Mouse (Mus musculus) right cerebral cortex, postnatal 4 days (tissue): ENCODE measurements at regions not wholly inside any gene's neighbourhood (a gene's known extent, or its start where the extent isn't known, plus 50 kb on each side); places are given as distances from the start of the nearest gene placed in this dataset.

Experiments
- DNase-seq: peaks from one replicate; pipeline ENCODE4 v3.0.0-alpha.2; 2022

GRCm38 (mm10) chr14:18391824-18392486, 60.3 kb upstream of the Ube2e1 start:
- no peak for DNase-seq

- DNase-seq = no peak
Measured at GRCm38 (mm10) chr14:18389390-18389789, 57.7 kb upstream of the Ube2e1 start.

- no peak for DNase-seq
Measured at GRCm38 (mm10) chr14:18385953-18386668, 54.5 kb upstream of the Ube2e1 start.
